Mouse (Mus musculus): Measurements from ENCODE around the gene Prpsap1. TPM values are rescaled to one million over a fixed set of nuclear protein-coding genes. Genes with fewer than 3 reads are reported as not detected.
"Not testable (repeated sequence)": the region's sequence is repeated elsewhere in the genome, so short reads cannot be mapped to it uniquely, and the experiment has no call there.

Prpsap1 gene
- polyA plus RNA-seq, 1 experiment from 2014 or later = 150 TPM

- H3K9me3 ChIP-seq (replicated peaks; ENCODE audit: low read length) = no peaks in the 10 kb centered on the region
- H3K4me2 ChIP-seq (ENCODE audit: low read length) = peak overlapping the region; percentile 26; the same call in 1 of the 2 replicates
- peaks cover 16% of the 10 kb centered on the region for H3K4me1 ChIP-seq (replicated peaks; ENCODE audit: insufficient read depth, low read length)
- peak overlapping the region; percentile 71 for H3K27ac ChIP-seq
- no peaks in the 10 kb centered on the region for H3K36me3 ChIP-seq (ENCODE audit: insufficient read depth, low read length)
- H3K27me3 ChIP-seq (ENCODE audit: insufficient read depth, low read length) = no peaks in the 10 kb centered on the region
- H3K9ac ChIP-seq (ENCODE audit: low read depth, low read length) = no peak overlapping the region
- ATAC-seq (replicated peaks; ENCODE audit: low FRiP score, low read depth) = no peak
- no peak overlapping the region for H3K4me3 ChIP-seq (replicated peaks; ENCODE audit: low read depth, low read length)
- TF ChIP-seq CTCF (IDR thresholded peaks at IDR 0.05; ENCODE audit: low read depth) = no peak
- DNase-seq (ENCODE audit: low spot score) = no peak
- WGBS = 43% methylated on average over 22 of the region's 22 CpGs
Measured at GRCm38 (mm10) chr11:116430723-116431427, 63.1 kb downstream of the Prpsap1 start.

- 87% methylated on average over 9 of the region's 9 CpGs for WGBS
- no peaks in the 10 kb centered on the region for H3K27me3 ChIP-seq (ENCODE audit: insufficient read depth, low read length)
- no peaks in the 10 kb centered on the region for H3K36me3 ChIP-seq (ENCODE audit: insufficient read depth, low read length)
- peak overlapping the region; percentile 73; the same call in 1 of the 2 replicates for H3K27ac ChIP-seq
- no peak for TF ChIP-seq CTCF (IDR thresholded peaks at IDR 0.05; ENCODE audit: low read depth)
- ATAC-seq (replicated peaks; ENCODE audit: low FRiP score, low read depth) = no peak
- no peak for DNase-seq (ENCODE audit: low spot score)
- H3K4me3 ChIP-seq (replicated peaks; ENCODE audit: low read depth, low read length) = no peak overlapping the region
- H3K9me3 ChIP-seq (replicated peaks; ENCODE audit: low read length) = no peaks in the 10 kb centered on the region
- H3K9ac ChIP-seq (ENCODE audit: low read depth, low read length) = no peak overlapping the region
- no peak overlapping the region for H3K4me2 ChIP-seq (ENCODE audit: low read length)
- H3K4me1 ChIP-seq (replicated peaks; ENCODE audit: insufficient read depth, low read length) = peaks cover 10% of the 10 kb centered on the region; the same call in 1 of the 2 replicates
Measured at GRCm38 (mm10) chr11:116429862-116430613, 64.0 kb downstream of the Prpsap1 start.

- no peaks in the 10 kb centered on the region for H3K36me3 ChIP-seq (ENCODE audit: insufficient read depth, low read length)
- H3K9ac ChIP-seq (ENCODE audit: low read depth, low read length) = no peak overlapping the region
- H3K4me2 ChIP-seq (ENCODE audit: low read length) = no peak overlapping the region
- no peak for DNase-seq (ENCODE audit: low spot score)
- H3K4me1 ChIP-seq (replicated peaks; ENCODE audit: insufficient read depth, low read length) = peaks cover 9% of the 10 kb centered on the region; the same call in 1 of the 2 replicates
- 38% methylated on average over 13 of the region's 13 CpGs for WGBS
- peak overlapping the region; percentile 73; the same call in 1 of the 2 replicates for H3K27ac ChIP-seq
- no peaks in the 10 kb centered on the region for H3K27me3 ChIP-seq (ENCODE audit: insufficient read depth, low read length)
- no peaks in the 10 kb centered on the region for H3K9me3 ChIP-seq (replicated peaks; ENCODE audit: low read length)
- no peak overlapping the region for H3K4me3 ChIP-seq (replicated peaks; ENCODE audit: low read depth, low read length)
- 0 out of 2 replicates have a peak, but pooled peaks have one; percentile 14 for ATAC-seq (replicated peaks; ENCODE audit: low FRiP score, low read depth)
- no peak for TF ChIP-seq CTCF (IDR thresholded peaks at IDR 0.05; ENCODE audit: low read depth)
Measured at GRCm38 (mm10) chr11:116428872-116429859, 64.8 kb downstream of the Prpsap1 start.

GRCm38 (mm10) chr11:116426852-116427575, 67.0 kb downstream of the Prpsap1 start:
- H3K9ac ChIP-seq (ENCODE audit: low read depth, low read length) = no peak overlapping the region
- no peaks in the 10 kb centered on the region for H3K9me3 ChIP-seq (replicated peaks; ENCODE audit: low read length)
- no peak for TF ChIP-seq CTCF (IDR thresholded peaks at IDR 0.05; ENCODE audit: low read depth)
- H3K27me3 ChIP-seq (ENCODE audit: insufficient read depth, low read length) = no peaks in the 10 kb centered on the region
- no peak overlapping the region for H3K27ac ChIP-seq
- WGBS = 71% methylated on average over 6 of the region's 6 CpGs
- H3K36me3 ChIP-seq (ENCODE audit: insufficient read depth, low read length) = no peaks in the 10 kb centered on the region
- no peak overlapping the region for H3K4me2 ChIP-seq (ENCODE audit: low read length)
- ATAC-seq (replicated peaks; ENCODE audit: low FRiP score, low read depth) (no peak), DNase-seq (ENCODE audit: low spot score) (no peak)
- H3K4me3 ChIP-seq (replicated peaks; ENCODE audit: low read depth, low read length) = no peak overlapping the region
- H3K4me1 ChIP-seq (replicated peaks; ENCODE audit: insufficient read depth, low read length) = peaks cover 9% of the 10 kb centered on the region; the same call in 1 of the 2 replicates

- not testable (repeated sequence) for H3K27ac ChIP-seq; H3K4me1 ChIP-seq (replicated peaks; ENCODE audit: insufficient read depth, low read length); H3K9ac ChIP-seq (ENCODE audit: low read depth, low read length); H3K36me3 ChIP-seq (ENCODE audit: insufficient read depth, low read length); ATAC-seq (replicated peaks; ENCODE audit: low FRiP score, low read depth); H3K4me2 ChIP-seq (ENCODE audit: low read length); H3K27me3 ChIP-seq (ENCODE audit: insufficient read depth, low read length); H3K4me3 ChIP-seq (replicated peaks; ENCODE audit: low read depth, low read length); H3K9me3 ChIP-seq (replicated peaks; ENCODE audit: low read length); DNase-seq (ENCODE audit: low spot score)
- 78% methylated on average over 11 of the region's 11 CpGs for WGBS
Measured at GRCm38 (mm10) chr11:116426328-116426727, 67.7 kb downstream of the Prpsap1 start.
